Mouse (Mus musculus) erythroblast, embryonic 14.5 days (primary cell): ENCODE measurements around the gene Dbndd1.
"Not testable (repeated sequence)": the region's sequence is repeated elsewhere in the genome, so short reads cannot be mapped to it uniquely, and the experiment has no call there.

ENCODE experiments used
- GATA1 ChIP-seq: IDR thresholded peaks from 2 replicates; pipeline ENCODE4 v1.6.1; 2012; ENCODE audit warnings: low read length, inconsistent platforms, mixed read lengths
- TAL1 ChIP-seq: IDR thresholded peaks from 3 replicates; pipeline ENCODE4 v1.6.1; 2012; ENCODE audit warnings: low read length, inconsistent platforms, mixed read lengths

DNA sequence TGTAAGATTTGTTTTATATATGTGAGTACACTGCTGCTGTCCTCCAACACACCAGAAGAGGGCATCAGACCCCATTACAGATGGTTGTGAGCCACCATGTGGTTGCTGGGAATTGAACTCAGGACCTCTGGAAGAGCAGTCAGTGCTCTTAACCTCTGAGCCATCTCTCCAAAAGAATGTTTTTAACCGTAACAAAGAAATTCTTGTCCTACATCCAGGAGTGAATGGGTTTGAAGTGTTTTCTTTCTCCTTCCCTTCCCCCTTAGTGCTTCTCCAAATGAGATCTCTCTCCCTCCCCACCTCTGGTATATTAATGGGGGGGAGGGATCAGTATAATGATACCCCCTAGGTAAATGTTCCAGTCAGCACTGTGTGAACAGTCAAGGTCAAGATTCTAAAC, 4.8 kb upstream of the Dbndd1 start:
- not testable (repeated sequence) for TF ChIP-seq GATA1, TAL1
